In genomic region chr11:118601484-118601883, GRCm38 (mm10) we compare ENCODE assay signal across 16 mouse cellular contexts.
"Had no signal": no experiment of that assay in that cellular context is flagged by ENCODE, and none has a peak within 500 bp of the region (broad histone marks: within the 10 kb centered on the region; RNA-seq: fewer than 3 reads in every experiment).

No protein-coding gene starts in this region.

- H3K9me3 ChIP-seq: limb, embryonic 12.5 days; liver, embryonic 13.5 days; lung, embryonic 15.5 days had no signal

- ATAC-seq: intestine, embryonic 16.5 days; liver, postnatal 0 days had no signal

- DNase-seq: kidney, adult 2 months; kidney, postnatal 25 days; liver; liver, embryonic 13.5 days; liver, postnatal 0 days; lung, postnatal 14 days; right cerebral cortex, postnatal 4 days; spleen, adult 18-20 months; thymus, adult 18-20 months; thymus, postnatal 14 days had no signal

- H3K36me3 ChIP-seq: limb, embryonic 12.5 days; liver, embryonic 13.5 days; lung, embryonic 15.5 days had no signal

- H3K4me2 ChIP-seq: limb, embryonic 12.5 days; liver, embryonic 13.5 days; lung, embryonic 15.5 days had no signal

- H3K4me3 ChIP-seq: left cerebral cortex, adult 2 months; limb, embryonic 12.5 days; liver, embryonic 13.5 days; lung, embryonic 15.5 days; megakaryocyte, embryonic 14.5 days had no signal

- H3K9ac ChIP-seq: limb, embryonic 12.5 days; liver, embryonic 13.5 days; liver, postnatal 0 days; lung, embryonic 15.5 days had no signal

- H3K27ac ChIP-seq: left cerebral cortex, adult 2 months; limb, embryonic 12.5 days; liver, embryonic 13.5 days; lung, embryonic 15.5 days; macrophage had no signal

- H3K4me1 ChIP-seq: liver, embryonic 13.5 days; lung, embryonic 15.5 days had no signal

- H3K27me3 ChIP-seq: liver, embryonic 13.5 days had no signal
